Mouse (Mus musculus) cerebellum, adult 11-12 months (tissue): ENCODE measurements around the gene Gstcd.

Experiments
- DNase-seq: peaks from one replicate; pipeline ENCODE4 v3.0.0; 2022

The Gstcd gene

DNA sequence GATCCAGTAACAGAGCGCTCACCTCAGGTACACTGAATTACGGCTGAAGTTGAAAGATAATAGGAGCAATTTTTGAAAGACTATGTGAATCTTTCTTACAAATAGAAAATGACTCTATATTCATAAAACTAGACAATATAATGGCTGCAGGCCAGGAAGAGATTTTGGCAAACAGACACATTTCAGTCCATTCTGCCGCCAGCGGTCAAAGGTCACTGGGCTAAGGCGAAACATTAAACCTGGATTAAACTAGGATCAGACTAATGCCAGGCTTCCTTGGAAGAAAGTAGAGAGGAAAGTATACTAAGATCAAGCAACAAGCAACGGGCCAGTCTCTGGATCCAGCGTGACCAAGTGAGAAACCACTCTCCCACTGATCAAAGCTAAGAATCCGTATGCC is 152.8 kb downstream of the Gstcd start:
- DNase-seq, result no peak

DNA sequence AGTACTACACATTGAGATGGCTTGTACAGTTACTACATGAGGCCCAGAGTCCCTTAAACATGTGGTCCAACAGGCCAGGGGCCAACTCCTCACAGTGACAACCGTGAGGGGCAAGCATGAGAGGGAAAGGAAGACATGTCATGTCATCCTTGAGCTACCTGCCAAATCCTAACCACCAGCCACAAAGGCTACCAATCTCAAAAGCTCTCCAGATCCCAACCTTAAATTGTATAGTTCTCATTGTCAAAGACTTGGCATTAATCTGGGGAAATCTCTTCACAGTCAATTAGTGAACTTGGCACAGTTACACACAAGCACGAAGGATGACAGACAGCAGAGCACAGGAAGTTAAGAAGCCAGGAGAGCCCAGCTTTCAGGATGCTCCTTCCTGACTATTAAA is 157.2 kb downstream of the Gstcd start:
- DNase-seq, result no peak
